Mouse (Mus musculus) layer of hippocampus, adult 18-20 months (tissue): Measurements from ENCODE around the gene Rab3b. TPM values are rescaled to one million over a fixed set of nuclear protein-coding genes. Genes with fewer than 3 reads are reported as not detected.

Experiments
- DNase-seq, 2 experiments: peaks; one replicate each; pipeline ENCODE4 v3.0.0; 2022; ENCODE audit warnings: low spot score in 2 of 2
- long read RNA-seq: library from polyadenylated mRNA; stranded (forward); transcript quantifications from one replicate; pipeline ENCODE4 v2.0.0, GENCODE M21; 2021
- total RNA-seq, 2 experiments: library from RNA; stranded (reverse); gene quantifications; 2 replicates each; pipeline ENCODE4 v1.2.3; 2021

Rab3b gene
- 10 to 100 TPM; 54.8 to 58.8 TPM for total RNA-seq
- long read RNA-seq, transcript Rab3b-202 (5 exons, 3,327 nt) = major isoform, 22 of 28 reads
- long read RNA-seq, partial matches to known transcripts = 5 of 28 reads
- long read RNA-seq, other reads (novel, unspliced or antisense) = 0 of 28 reads

DNA sequence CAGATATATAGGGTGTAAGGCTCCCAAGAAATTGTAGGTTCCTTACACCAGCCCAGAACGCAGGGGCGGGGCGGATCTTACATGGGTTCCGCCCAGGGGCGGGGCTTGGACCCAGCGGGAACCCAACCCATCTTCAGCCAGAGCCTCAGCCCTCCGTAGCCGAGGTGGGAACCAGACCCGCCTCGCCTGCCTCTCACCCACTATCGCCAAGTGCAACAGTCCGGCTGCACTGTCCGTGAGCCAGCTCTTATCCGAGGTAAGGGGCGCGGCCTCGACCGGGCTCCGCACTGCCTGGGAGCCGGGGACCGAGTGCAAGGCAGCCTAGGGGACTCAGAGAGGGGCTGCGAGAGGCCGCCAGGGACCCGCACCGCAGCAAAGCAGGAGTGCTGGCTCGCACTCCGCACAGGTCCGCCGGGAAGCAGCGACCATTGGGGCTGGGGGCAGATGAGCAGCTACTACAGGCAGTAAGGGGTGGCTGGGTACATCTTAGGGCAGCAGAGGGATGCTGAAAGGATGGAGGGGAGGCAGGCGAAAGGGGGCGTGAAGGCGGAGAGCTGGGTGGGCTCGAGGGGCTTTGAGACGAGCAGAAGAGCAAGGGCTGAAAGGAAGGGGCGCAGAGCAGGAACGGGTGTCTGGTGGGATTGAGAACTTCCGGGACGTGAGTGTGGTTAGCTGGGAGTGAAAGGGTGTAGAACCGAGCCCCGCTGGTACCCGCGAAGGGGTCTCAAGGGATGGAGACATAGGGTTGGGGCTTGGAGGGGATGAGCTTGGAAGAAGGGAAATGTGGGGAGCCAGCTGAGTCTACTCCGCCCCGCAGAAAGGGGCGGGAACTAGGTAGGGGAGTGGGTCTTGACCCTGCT lies at the start of gene Rab3b:
TSS of gene Rab3b (plus strand) at position 101 of the 860 bp plus-strand sequence.
- DNase-seq = peak; percentile 16 to 32

DNA sequence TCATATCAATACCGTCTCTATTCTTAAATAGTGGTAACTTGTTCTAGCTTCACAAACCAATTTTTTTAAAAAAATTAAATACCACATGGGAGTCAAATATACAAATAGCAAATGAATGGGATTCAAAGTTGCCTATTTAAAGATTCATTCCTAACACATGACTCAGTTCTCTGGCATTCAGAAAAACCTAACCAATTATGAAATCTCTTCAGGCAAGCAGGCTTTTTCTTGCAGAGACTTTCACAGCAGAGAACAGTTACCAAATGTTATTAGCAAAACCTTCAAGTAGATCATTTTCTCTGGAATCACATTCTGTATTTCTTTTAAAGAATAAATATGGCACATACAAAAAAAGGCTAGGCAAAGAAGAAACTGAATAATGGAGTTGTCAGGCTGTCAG lies 48.2 kb upstream of the Rab3b start:
- peak in 1 of 2 experiments; percentile 27 for DNase-seq

DNA sequence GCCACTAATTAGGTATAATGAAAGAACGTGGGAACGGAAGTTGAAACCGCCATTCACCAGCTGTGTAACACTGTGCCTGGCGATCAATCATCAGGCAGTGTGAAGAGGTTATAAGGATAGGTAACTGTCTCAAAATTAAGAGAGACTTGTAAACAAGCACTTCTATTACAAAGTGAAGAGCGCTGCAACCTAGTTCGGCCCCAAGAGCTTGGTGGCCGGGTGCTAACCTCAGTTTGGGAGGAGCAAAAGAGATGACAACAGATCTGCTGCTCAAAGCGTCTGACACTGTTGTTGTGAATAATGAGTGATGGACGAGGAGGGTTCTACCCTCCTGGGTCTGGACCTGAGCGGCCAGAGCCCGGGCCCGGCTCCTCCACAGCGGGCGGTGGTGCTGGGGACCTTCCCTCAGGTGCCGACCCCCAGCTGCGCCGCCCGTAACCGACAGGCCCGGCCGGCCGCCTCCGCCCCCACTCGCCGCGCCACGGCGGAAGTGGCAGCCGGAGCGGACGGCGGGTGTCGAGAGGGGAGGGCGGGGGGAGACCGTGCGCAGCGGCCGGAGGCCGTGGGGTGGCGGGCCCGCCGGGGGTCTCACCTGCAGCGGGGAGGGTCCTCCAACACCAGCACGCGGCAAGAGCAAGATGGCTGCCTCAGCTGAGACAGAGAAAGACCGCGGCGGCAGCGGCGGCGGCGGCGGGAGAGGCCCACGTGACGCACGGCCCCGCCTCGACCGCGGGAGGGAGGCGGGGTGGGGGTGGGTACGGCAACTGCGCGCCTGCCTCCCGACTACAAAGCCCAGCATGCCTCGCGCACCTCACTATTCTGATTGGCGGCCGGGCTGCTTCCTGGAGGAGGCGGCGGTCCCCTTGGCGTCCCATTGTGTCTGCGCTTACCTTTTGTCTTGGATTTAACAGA lies 45.7 kb upstream of the Rab3b start, which contains the start of gene Btf3l4:
TSS of gene Btf3l4 (minus strand) at position 699 of the 912 bp plus-strand sequence.
- DNase-seq = peak; percentile 88 to 93

DNA sequence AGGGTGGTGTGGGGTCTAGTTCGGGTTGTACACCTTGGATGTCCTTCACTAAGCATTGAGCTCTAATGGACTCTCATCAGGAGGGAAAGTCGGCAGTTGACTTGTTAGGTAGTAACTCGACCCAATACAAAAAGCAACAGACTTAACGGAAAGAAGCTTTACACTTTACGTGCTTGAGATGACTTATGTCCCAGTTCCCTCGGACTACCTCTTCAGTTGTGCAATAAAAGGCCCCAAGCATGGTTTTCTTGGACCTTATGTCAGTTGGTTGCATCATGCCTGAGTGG lies 45.1 kb upstream of the Rab3b start:
- no peak for DNase-seq

GRCm38 (mm10) chr4:108834115-108834970 lies 44.5 kb upstream of the Rab3b start, which contains the start of gene Txndc12:
Txndc12 (plus strand) TSS chr4:108834601.
- peak; percentile 76 to 89 for DNase-seq

DNA sequence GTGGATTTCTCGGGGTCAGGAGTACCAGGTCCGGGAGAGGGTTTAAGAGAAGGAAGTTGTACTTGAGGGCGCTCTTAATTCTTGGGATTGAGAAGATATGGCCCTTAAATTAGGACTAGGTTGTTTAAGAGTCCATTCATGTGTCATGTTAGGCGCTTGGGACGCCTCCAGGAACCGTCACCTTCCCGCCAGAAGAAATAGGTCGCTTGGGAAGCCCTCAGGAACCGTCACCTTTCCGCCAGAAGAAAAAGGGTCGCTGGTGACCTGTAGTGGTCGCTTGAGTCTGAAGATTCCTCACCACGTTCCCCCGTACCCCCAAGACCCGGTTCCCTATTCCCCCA lies 43.9 kb upstream of the Rab3b start:
- DNase-seq = no peak

GRCm38 (mm10) chr4:108835496-108835895 lies 43.4 kb upstream of the Rab3b start:
- DNase-seq = no peak

- peak in 1 of 2 experiments; percentile 69 for DNase-seq
Measured at GRCm38 (mm10) chr4:108838031-108838430, 40.8 kb upstream of the Rab3b start.

GRCm38 (mm10) chr4:108841920-108842578 lies 36.8 kb upstream of the Rab3b start:
- DNase-seq = no peak

GRCm38 (mm10) chr4:108843336-108843735 lies 35.5 kb upstream of the Rab3b start:
- no peak for DNase-seq

DNA sequence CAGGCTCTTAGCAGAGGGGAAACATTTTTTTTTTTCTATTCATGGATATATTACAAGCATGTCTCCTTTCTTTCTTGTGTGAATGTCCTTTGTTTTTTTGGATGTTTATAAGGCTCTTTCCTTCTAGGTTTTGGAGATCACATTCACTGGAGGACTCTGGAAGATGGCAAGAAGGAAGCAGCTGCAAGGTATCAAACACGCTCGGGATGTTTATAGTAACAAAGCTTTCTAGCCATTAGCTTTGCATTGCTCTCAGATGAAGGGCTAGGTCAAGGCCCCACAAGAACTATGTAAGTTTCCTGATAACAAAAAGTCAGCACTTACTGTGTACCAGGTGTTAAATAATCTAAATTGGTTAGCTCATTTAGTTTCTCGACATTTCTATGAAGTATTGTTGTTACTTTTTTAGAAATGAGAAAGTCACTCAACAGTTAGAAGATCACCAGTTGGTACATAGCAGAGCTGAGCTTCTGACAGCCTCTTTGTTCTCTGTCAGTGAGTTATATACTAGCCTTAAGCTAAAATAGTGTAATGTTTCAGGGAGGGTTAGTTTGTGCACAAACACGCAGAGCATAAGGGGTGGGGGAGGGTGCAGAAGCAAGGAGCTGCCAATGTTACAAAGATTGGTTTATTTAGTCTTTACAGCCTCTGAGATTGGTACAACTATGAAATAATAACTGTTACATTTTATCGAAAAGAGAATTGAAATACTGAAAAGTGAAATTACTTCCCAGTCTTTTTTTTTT lies 32.9 kb upstream of the Rab3b start:
- no peak for DNase-seq

DNA sequence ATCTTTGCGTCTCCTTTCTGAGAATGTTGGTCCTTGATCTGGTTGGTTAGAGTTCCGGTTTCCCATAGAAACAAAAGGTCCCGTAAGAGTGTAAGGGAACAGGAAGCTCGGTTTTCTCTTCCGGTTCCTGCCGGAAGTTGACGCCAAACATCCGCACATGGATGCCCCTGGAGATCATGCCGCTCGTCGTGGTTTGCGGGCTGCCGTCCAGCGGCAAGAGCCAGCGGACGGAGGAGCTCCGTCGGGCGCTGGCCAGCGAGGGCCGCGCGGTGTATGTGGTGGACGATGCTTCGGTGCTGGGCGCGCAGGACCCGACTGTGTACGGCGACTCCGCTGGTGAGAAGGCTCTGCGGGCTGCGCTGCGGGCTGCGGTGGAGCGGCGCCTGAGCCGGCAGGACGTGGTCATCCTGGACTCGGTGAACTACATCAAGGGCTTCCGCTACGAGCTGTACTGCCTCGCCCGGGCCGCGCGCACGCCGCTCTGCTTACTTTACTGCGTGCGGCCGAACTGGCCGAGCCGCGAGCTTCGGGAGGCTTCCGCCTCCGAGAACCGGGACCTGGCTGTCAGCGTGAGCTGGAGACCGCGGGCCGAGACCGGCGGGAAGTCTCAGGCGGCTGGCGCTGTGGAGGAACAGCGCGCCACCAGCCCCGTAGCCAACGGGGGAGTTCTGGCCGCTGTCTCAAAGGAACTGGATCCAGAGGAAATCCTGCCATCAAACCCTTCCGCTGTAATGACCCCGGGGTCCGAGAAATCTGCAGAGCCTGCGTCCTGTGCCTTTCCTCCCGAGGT lies 31.0 kb upstream of the Rab3b start, which contains the start of gene Kti12:
TSS of gene Kti12 (plus strand) at position 71 of the 790 bp plus-strand sequence.
- DNase-seq = peak; percentile 81 to 92

GRCm38 (mm10) chr4:108848505-108848848 lies 30.4 kb upstream of the Rab3b start, which contains the start of gene A730015C16Rik:
A730015C16Rik (minus strand) TSS chr4:108848619.
- DNase-seq = no peak

DNA sequence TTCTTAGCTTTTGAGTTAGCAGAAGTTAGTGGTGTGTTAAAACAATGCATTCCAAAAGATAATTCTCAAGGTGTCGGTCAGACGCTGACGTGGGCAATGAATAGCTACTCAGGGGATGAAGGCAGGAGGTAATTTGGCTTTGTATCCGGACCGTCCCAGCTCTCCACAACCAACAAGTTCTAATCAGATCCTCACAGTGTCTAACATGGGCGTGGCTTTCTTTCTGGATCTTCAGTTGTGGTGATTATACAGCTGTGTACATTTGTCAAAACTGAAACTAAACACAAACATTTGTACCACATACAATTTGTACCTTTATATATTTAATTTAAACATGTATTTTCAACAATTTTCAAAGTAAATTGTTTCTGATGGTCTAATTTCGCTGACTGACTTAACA lies 12.1 kb upstream of the Rab3b start:
- DNase-seq = no peak

DNA sequence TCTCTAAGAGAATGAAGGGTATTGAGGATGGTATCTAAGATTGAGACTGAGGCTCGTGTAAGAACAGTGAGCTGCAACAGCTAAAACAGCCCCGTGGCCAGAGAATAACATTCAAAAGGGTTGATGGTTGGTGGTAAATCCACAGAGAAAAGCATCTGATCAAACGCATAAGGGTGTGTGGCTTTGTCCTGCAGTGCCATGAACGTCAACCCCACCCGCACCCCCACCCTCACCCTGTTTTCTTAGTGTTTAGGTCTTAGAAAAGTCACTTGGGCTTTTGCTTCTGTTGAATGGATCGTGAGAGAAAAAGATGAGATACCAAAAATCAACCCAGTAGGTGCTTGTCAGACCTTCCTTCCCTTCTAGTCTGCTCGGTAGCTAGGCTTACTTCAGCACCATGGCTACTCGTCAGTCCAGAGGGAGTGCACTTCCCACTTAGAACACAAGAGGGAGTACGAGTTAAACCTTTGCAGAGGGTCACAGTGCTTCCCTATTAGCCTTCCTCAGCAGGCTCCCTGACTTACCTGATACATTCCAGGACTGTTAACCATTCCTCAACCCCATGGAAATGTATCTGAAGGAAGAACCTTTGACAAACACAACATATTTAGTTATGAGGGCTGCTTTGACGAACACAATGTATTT lies 9.0 kb upstream of the Rab3b start:
- DNase-seq = peak; percentile 82 to 98

DNA sequence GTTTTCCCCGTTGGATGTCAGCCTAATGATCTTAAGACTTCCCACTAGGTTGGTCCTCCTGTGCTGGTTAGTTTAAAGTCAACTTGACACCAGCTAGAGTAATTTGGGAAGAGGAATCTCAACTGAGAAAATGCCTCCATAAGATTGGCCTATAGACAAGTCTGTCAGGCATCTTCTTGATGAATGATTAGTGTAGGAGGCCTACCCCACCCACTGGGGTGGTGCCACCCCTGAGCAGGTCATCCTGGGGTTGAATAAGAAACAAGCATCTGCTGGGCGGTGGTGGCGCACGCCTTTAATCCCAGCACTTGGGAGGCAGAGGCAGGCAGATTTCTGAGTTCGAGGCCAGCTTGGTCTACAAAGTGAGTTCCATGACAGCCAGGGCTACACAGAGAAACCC lies 5.1 kb upstream of the Rab3b start:
- DNase-seq = no peak

GRCm38 (mm10) chr4:108877901-108878300 lies 962 bp upstream of the Rab3b start:
- DNase-seq = no peak

DNA sequence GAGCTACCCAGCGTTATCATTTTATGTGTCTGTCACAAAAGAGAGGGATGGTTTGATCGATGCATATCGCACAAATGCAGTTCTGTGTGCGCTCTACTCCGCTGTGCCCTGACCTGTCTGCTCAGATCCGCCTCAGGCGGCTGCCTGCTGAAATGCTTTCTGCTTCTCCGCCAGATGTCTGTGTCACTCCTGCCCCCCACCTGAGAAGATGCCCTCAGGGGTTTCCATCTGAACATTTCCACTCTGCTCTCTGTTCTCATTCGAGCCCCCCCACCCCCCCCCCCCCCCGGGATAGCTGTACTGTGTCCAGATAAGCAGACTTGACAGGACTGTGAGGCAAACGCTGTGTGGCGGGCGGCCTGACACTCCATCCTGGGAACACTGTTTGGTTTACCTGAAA lies 5.0 kb downstream of the Rab3b start:
- no peak for DNase-seq
